Mouse (Mus musculus): ENCODE data around the gene Trdmt1.

GRCm38 (mm10) chr2:13529253-13529933, 15.1 kb downstream of the Trdmt1 start:
- TF ChIP-seq CTCF (IDR thresholded peaks at IDR 0.05; ENCODE audit: control insufficient read depth, insufficient read depth, low read length) (no peak), POLR2A (IDR thresholded peaks at IDR 0.05; ENCODE audit: borderline replicate concordance, control insufficient read depth, low read depth, low read length) (no peak)

Measured in bone marrow, adult 2 months (tissue).